Mouse (Mus musculus): Measurements from ENCODE around the gene Apbb1ip. TPM values are rescaled to one million over a fixed set of nuclear protein-coding genes. Genes with fewer than 3 reads are reported as not detected.

Apbb1ip gene
- polyA plus RNA-seq, 1 experiment from 2014 or later: 0.70 TPM

DNA sequence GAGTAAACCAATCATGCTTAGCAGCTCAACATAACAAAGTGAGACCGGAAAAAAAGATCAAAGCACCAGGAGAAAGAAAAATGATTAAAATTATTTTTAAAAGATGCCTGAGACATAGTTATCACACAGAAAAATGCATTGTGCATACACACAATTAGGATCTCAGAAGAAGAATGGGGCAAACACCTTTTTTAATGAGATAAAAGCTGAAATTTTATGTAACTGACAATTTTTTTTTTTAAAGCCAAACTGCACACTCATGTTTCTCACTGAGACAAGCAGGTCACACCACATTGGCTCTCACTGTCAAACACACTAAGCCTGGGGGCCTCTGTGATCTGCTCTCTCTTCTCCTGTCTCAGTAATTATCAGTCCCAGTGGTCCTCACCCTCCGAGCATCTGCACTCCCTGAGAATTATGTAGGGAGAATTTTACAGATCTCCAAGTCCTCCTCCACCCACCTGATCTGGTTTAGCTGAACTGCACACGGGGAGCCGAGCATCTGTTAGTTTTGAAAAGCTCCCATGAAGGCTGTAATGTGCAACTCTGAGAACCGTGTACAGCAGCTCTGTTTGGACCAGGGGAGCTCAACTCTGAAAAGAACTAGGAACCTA, 9.0 kb upstream of the Apbb1ip start:
- no peaks in the 10 kb centered on the region for H3K4me1 ChIP-seq (ENCODE audit: control insufficient read depth, insufficient read depth, low read length)
- H3K9ac ChIP-seq (ENCODE audit: low read depth, low read length): no peak overlapping the region
- no peak overlapping the region for H3K27ac ChIP-seq (ENCODE audit: low read length)
- H3K9me3 ChIP-seq (replicated peaks; ENCODE audit: control insufficient read depth, low read length, poor library complexity, severe bottlenecking): no peaks in the 10 kb centered on the region
- H3K27me3 ChIP-seq (ENCODE audit: control insufficient read depth, insufficient read depth, low read depth, low read length): no peaks in the 10 kb centered on the region
- no peak for ATAC-seq
- H3K36me3 ChIP-seq (ENCODE audit: control insufficient read depth, insufficient read depth, low read length): no peaks in the 10 kb centered on the region
- WGBS: 64% methylated on average over 5 of the region's 5 CpGs
- H3K4me2 ChIP-seq (ENCODE audit: low read length): no peak overlapping the region
- H3K4me3 ChIP-seq (ENCODE audit: low read depth, low read length): no peak overlapping the region

- Histone ChIP-seq H3K4me2 (ENCODE audit: low read length) (no peak overlapping the region), H3K4me3 (ENCODE audit: low read depth, low read length) (no peak overlapping the region)
- no peak for ATAC-seq
Observed at GRCm38 (mm10) chr2:22771311-22771710, 2.6 kb upstream of the Apbb1ip start.

DNA sequence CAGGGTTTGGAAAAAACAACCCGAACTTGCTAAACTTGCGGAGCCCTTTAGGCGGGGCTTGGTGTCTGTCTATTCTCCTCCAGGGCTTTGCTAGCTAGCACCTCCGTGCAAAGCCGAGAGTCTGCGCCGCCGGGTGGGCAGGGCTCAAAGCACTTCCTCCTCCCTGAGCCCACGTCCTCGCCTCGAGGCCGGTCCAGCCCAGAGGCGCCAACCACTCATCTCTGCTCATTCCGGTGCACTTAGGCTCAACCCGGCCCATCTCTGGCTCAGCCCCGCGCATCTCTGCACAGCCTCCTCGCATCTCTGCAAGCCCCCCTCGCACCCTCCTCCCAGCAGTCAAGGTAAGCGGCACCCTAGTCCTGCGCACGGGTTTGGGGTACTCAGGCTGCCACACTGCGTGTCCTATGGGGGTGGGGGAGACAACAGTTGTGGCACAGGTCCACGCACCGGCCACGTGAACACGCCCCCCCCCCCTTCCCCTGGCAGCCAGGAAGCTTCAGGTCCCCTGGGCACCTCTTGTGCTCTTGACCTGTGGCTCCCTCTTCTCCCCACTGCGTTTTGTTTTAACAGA, 372 bp downstream of the Apbb1ip start:
- Histone ChIP-seq H3K9ac (ENCODE audit: low read depth, low read length) (peak overlapping the region; percentile 71), H3K36me3 (ENCODE audit: control insufficient read depth, insufficient read depth, low read length) (no peaks in the 10 kb centered on the region), H3K27ac (ENCODE audit: low read length) (no peak overlapping the region), H3K9me3 (replicated peaks; ENCODE audit: control insufficient read depth, low read length, poor library complexity, severe bottlenecking) (no peaks in the 10 kb centered on the region), H3K27me3 (ENCODE audit: control insufficient read depth, insufficient read depth, low read depth, low read length) (peaks cover 4% of the 10 kb centered on the region; the same call in 1 of the 2 replicates), H3K4me1 (ENCODE audit: control insufficient read depth, insufficient read depth, low read length) (peaks cover 8% of the 10 kb centered on the region; the same call in 1 of the 2 replicates), H3K4me2 (ENCODE audit: low read length) (peak overlapping the region; percentile 96), H3K4me3 (ENCODE audit: low read depth, low read length) (peak overlapping the region; percentile 53)
- peak; percentile 86 for ATAC-seq
- 2% methylated on average over 27 of the region's 28 CpGs for WGBS

More at GRCm38 (mm10) chr2:22771311-22771710, 2.6 kb upstream of the Apbb1ip start:
- Histone ChIP-seq H3K9me3 (replicated peaks; ENCODE audit: control insufficient read depth, low read length, poor library complexity, severe bottlenecking) (no peaks in the 10 kb centered on the region), H3K36me3 (ENCODE audit: control insufficient read depth, insufficient read depth, low read length) (no peaks in the 10 kb centered on the region), H3K27me3 (ENCODE audit: control insufficient read depth, insufficient read depth, low read depth, low read length) (peaks cover 4% of the 10 kb centered on the region; the same call in 1 of the 2 replicates), H3K4me1 (ENCODE audit: control insufficient read depth, insufficient read depth, low read length) (peaks cover 8% of the 10 kb centered on the region; the same call in 1 of the 2 replicates), H3K27ac (ENCODE audit: low read length) (no peak overlapping the region), H3K9ac (ENCODE audit: low read depth, low read length) (no peak overlapping the region)

- H3K27ac ChIP-seq (ENCODE audit: low read length): no peak overlapping the region
- no peak for ATAC-seq
Observed at GRCm38 (mm10) chr2:22775213-22775612, 1.3 kb downstream of the Apbb1ip start.

GRCm38 (mm10) chr2:22775681-22776080, 1.8 kb downstream of the Apbb1ip start:
- Histone ChIP-seq H3K36me3 (ENCODE audit: control insufficient read depth, insufficient read depth, low read length) (no peaks in the 10 kb centered on the region), H3K4me3 (ENCODE audit: low read depth, low read length) (no peak overlapping the region), H3K9me3 (replicated peaks; ENCODE audit: control insufficient read depth, low read length, poor library complexity, severe bottlenecking) (no peaks in the 10 kb centered on the region), H3K27me3 (ENCODE audit: control insufficient read depth, insufficient read depth, low read depth, low read length) (peaks cover 4% of the 10 kb centered on the region; the same call in 1 of the 2 replicates), H3K4me2 (ENCODE audit: low read length) (no peak overlapping the region), H3K4me1 (ENCODE audit: control insufficient read depth, insufficient read depth, low read length) (peaks cover 8% of the 10 kb centered on the region; the same call in 1 of the 2 replicates), H3K27ac (ENCODE audit: low read length) (no peak overlapping the region), H3K9ac (ENCODE audit: low read depth, low read length) (no peak overlapping the region)
- WGBS: 55% methylated on average over 3 of the region's 3 CpGs
- no peak for ATAC-seq

More at GRCm38 (mm10) chr2:22775213-22775612, 1.3 kb downstream of the Apbb1ip start:
- Histone ChIP-seq H3K9me3 (replicated peaks; ENCODE audit: control insufficient read depth, low read length, poor library complexity, severe bottlenecking) (no peaks in the 10 kb centered on the region), H3K27me3 (ENCODE audit: control insufficient read depth, insufficient read depth, low read depth, low read length) (peaks cover 4% of the 10 kb centered on the region; the same call in 1 of the 2 replicates), H3K4me3 (ENCODE audit: low read depth, low read length) (no peak overlapping the region), H3K9ac (ENCODE audit: low read depth, low read length) (no peak overlapping the region), H3K4me1 (ENCODE audit: control insufficient read depth, insufficient read depth, low read length) (peaks cover 8% of the 10 kb centered on the region; the same call in 1 of the 2 replicates), H3K4me2 (ENCODE audit: low read length) (no peak overlapping the region), H3K36me3 (ENCODE audit: control insufficient read depth, insufficient read depth, low read length) (no peaks in the 10 kb centered on the region)
- WGBS: 48% methylated on average over 8 of the region's 8 CpGs

- H3K9me3 ChIP-seq (replicated peaks; ENCODE audit: control insufficient read depth, low read length, poor library complexity, severe bottlenecking): no peaks in the 10 kb centered on the region
- no peak overlapping the region for H3K27ac ChIP-seq (ENCODE audit: low read length)
- WGBS: 75% methylated on average over 2 of the region's 2 CpGs
- H3K9ac ChIP-seq (ENCODE audit: low read depth, low read length): no peak overlapping the region
- peaks cover 4% of the 10 kb centered on the region; the same call in 1 of the 2 replicates for H3K27me3 ChIP-seq (ENCODE audit: control insufficient read depth, insufficient read depth, low read depth, low read length)
- no peak overlapping the region for H3K4me2 ChIP-seq (ENCODE audit: low read length)
- peaks cover 8% of the 10 kb centered on the region; the same call in 1 of the 2 replicates for H3K4me1 ChIP-seq (ENCODE audit: control insufficient read depth, insufficient read depth, low read length)
- no peak overlapping the region for H3K4me3 ChIP-seq (ENCODE audit: low read depth, low read length)
- no peaks in the 10 kb centered on the region for H3K36me3 ChIP-seq (ENCODE audit: control insufficient read depth, insufficient read depth, low read length)
- ATAC-seq: no peak
Observed at GRCm38 (mm10) chr2:22776568-22777230, 2.8 kb downstream of the Apbb1ip start.

DNA sequence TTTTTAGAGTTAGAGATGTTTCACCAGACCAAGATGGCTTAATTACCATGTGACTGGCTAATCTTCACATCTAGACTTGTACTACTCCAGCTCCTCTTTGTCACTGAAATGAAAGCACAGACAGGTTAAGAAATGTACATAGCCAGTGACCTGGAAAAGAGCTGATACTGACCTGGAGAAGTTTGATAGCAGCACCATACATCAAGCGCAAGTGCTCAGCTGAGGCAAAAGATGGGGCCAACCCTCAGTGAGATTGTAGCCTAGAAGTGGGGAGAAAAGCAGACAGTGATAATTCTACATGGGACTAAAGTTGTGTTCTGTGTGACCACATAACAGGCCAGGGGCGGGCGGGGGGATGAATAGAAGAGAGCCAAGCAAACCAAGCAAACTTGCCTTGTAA, 3.9 kb downstream of the Apbb1ip start:
- H3K4me1 ChIP-seq (ENCODE audit: control insufficient read depth, insufficient read depth, low read length): peaks cover 8% of the 10 kb centered on the region; the same call in 1 of the 2 replicates

GRCm38 (mm10) chr2:22780884-22781283, 7.0 kb downstream of the Apbb1ip start:
- Histone ChIP-seq H3K9ac (ENCODE audit: low read depth, low read length) (no peak overlapping the region), H3K9me3 (replicated peaks; ENCODE audit: control insufficient read depth, low read length, poor library complexity, severe bottlenecking) (no peaks in the 10 kb centered on the region), H3K27me3 (ENCODE audit: control insufficient read depth, insufficient read depth, low read depth, low read length) (no peaks in the 10 kb centered on the region), H3K27ac (ENCODE audit: low read length) (no peak overlapping the region), H3K36me3 (ENCODE audit: control insufficient read depth, insufficient read depth, low read length) (no peaks in the 10 kb centered on the region), H3K4me2 (ENCODE audit: low read length) (no peak overlapping the region), H3K4me3 (ENCODE audit: low read depth, low read length) (no peak overlapping the region), H3K4me1 (ENCODE audit: control insufficient read depth, insufficient read depth, low read length) (no peaks in the 10 kb centered on the region)
- no peak for ATAC-seq
- 61% methylated on average over 1 of the region's 1 CpGs for WGBS

More for the DNA sequence above, 3.9 kb downstream of the Apbb1ip start:
- 93% methylated on average over 3 of the region's 3 CpGs for WGBS
- no peak for ATAC-seq
- Histone ChIP-seq H3K36me3 (ENCODE audit: control insufficient read depth, insufficient read depth, low read length) (no peaks in the 10 kb centered on the region), H3K9ac (ENCODE audit: low read depth, low read length) (no peak overlapping the region), H3K9me3 (replicated peaks; ENCODE audit: control insufficient read depth, low read length, poor library complexity, severe bottlenecking) (no peaks in the 10 kb centered on the region), H3K27ac (ENCODE audit: low read length) (no peak overlapping the region), H3K4me3 (ENCODE audit: low read depth, low read length) (no peak overlapping the region), H3K4me2 (ENCODE audit: low read length) (no peak overlapping the region), H3K27me3 (ENCODE audit: control insufficient read depth, insufficient read depth, low read depth, low read length) (peaks cover 4% of the 10 kb centered on the region; the same call in 1 of the 2 replicates)

Data from midbrain, embryonic 16.5 days (tissue).